Mouse (Mus musculus) c-Kit-positive CD71-negative TER-119-negative erythroid progenitor cells, embryonic 14.5 days (primary cell): ENCODE results near the gene Ptprm.

ENCODE experiments used
- DNase-seq: peaks from one replicate; pipeline ENCODE4 v3.0.0-alpha.2; 2013; ENCODE audit warnings: low read depth

The Ptprm gene

GRCm38 (mm10) chr17:66665791-66666190, 688.5 kb downstream of the Ptprm start:
- DNase-seq: no peak

- no peak for DNase-seq
These were observed 689.0 kb downstream of the Ptprm start for GRCm38 (mm10) chr17:66665201-66665756.

- no peak for DNase-seq
These were observed 689.5 kb downstream of the Ptprm start for GRCm38 (mm10) chr17:66664796-66665195.

DNA sequence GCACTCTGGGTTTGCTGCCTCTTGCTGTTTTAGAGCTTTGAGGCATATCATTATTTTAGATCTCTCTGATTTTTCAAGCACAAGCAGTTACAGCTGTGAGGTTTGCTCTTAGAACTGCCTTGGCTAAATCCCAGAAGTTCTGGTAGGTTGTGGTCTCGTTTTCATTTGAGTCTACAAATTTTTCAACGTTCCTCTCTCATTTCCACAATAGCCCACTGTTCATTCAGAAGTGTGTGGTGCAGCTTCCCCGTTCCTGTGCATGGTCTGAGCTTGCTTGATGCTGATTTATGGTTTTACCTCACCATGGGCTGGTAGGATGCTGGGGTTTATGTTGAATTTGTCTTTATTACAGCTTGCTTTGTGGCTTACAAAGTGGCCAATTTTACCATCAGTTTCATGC, 695.0 kb downstream of the Ptprm start:
- no peak for DNase-seq

- DNase-seq: no peak
These were observed 716.1 kb downstream of the Ptprm start for GRCm38 (mm10) chr17:66637951-66638722.

DNA sequence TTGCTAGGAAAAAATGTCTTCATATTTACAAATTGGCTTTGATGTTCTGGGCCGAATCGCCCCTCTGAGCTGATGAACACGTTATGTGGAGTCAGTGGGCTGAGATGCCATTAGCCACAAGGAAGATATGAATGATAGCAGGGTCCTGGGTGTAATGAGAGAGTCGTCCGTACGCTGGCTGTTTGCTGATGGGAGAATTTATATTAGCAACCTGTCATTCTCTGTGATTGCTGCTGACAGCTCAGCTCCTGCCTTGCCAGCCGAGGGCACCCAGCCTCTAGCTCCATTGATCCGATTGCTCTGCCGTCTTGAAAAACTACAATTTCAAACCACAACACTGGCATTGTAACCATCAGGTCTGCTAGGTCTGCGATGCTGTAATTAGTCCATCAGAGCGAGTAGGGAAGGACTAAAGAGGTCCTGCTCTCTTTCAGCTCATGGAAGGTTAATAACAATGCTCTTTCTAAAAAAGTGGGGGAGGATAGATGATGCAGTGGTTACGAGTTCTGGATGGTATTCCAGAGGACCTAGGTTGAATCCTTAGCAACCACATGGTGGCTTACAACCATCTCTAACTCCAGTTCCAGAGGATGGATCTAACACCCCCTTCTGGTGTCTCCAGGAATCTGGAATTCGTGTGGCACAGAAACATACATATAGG, 734.1 kb downstream of the Ptprm start:
- DNase-seq: no peak

- no peak for DNase-seq
These were observed 734.9 kb downstream of the Ptprm start for GRCm38 (mm10) chr17:66619255-66619826.
